Mouse (Mus musculus): ENCODE measurements around the gene Ttc17. TPM values are rescaled to one million over a fixed set of nuclear protein-coding genes. Genes with fewer than 3 reads are reported as not detected.
"Not testable (repeated sequence)": the region's sequence is repeated elsewhere in the genome, so short reads cannot be mapped to it uniquely, and the experiment has no call there.

Gene Ttc17
- polyA plus RNA-seq, 1 experiment from 2014 or later = 20.0 TPM

DNA sequence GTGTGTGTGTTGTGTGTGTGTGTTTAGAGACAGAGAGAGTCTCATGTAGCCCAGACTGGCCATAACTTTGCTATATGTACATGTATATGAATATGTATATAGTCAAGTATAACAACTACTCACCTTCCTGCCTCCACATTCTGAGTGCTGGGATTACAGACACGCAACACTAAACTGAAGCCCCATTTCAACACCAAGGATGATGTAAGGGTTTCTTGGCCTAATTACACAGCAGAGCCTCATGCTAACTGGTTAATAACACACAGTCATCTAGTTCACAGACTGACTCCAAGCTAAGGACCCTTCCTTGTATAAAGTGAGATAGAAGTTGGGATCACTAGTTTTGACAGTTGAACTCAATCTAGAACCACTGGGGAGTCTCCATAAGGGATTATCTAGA lies 3.9 kb downstream of the Ttc17 start:
- 94% methylated on average over 1 of the region's 1 CpGs for WGBS
- Histone ChIP-seq H3K27ac (no peak overlapping the region), H3K4me1 (peaks cover 18% of the 10 kb centered on the region), H3K4me2 (replicated peaks) (no peak overlapping the region), H3K4me3 (no peak overlapping the region), H3K27me3 (no peaks in the 10 kb centered on the region), H3K9me3 (no peaks in the 10 kb centered on the region), H3K9ac (no peak overlapping the region), H3K36me3 (0 out of 2 replicates have a peak, but pooled peaks cover 4% of the 10 kb centered on the region)
- no peak for ATAC-seq (ENCODE audit: low FRiP score, low read depth)

DNA sequence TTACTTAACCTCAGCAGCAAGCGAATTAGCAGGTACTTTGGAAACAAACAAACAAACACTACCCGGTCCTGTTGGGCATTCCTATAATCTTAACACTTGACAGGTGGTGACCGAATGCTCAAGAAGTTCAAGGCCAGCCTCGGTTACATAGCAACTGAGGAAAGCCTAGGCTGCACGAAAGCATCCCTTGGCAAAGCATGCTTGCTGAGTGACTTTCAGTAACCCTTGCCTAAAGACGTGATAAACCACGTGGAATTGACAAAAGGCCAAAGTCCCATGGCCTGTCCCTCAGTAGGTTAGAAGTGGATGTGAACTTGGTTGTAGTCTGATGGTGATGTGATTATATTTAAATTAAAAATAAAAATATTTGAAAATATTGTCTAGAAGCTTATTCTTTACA lies 4.4 kb downstream of the Ttc17 start:
- Histone ChIP-seq H3K4me3 (no peak overlapping the region), H3K36me3 (0 out of 2 replicates have a peak, but pooled peaks cover 4% of the 10 kb centered on the region), H3K9me3 (no peaks in the 10 kb centered on the region), H3K27ac (no peak overlapping the region), H3K4me2 (replicated peaks) (no peak overlapping the region), H3K27me3 (no peaks in the 10 kb centered on the region), H3K9ac (no peak overlapping the region), H3K4me1 (peaks cover 14% of the 10 kb centered on the region; the same call in 1 of the 2 replicates)
- 85% methylated on average over 7 of the region's 7 CpGs for WGBS
- ATAC-seq (ENCODE audit: low FRiP score, low read depth) = no peak

- Histone ChIP-seq H3K9ac (no peak overlapping the region), H3K36me3 (0 out of 2 replicates have a peak, but pooled peaks cover 4% of the 10 kb centered on the region), H3K4me2 (replicated peaks) (no peak overlapping the region), H3K9me3 (no peaks in the 10 kb centered on the region), H3K27me3 (no peaks in the 10 kb centered on the region), H3K4me1 (peaks cover 13% of the 10 kb centered on the region; the same call in 1 of the 2 replicates), H3K4me3 (no peak overlapping the region), H3K27ac (no peak overlapping the region)
- WGBS = 76% methylated on average over 3 of the region's 3 CpGs
- no peak for ATAC-seq (ENCODE audit: low FRiP score, low read depth)
Measured at GRCm38 (mm10) chr2:94401006-94401405, 5.5 kb downstream of the Ttc17 start.

DNA sequence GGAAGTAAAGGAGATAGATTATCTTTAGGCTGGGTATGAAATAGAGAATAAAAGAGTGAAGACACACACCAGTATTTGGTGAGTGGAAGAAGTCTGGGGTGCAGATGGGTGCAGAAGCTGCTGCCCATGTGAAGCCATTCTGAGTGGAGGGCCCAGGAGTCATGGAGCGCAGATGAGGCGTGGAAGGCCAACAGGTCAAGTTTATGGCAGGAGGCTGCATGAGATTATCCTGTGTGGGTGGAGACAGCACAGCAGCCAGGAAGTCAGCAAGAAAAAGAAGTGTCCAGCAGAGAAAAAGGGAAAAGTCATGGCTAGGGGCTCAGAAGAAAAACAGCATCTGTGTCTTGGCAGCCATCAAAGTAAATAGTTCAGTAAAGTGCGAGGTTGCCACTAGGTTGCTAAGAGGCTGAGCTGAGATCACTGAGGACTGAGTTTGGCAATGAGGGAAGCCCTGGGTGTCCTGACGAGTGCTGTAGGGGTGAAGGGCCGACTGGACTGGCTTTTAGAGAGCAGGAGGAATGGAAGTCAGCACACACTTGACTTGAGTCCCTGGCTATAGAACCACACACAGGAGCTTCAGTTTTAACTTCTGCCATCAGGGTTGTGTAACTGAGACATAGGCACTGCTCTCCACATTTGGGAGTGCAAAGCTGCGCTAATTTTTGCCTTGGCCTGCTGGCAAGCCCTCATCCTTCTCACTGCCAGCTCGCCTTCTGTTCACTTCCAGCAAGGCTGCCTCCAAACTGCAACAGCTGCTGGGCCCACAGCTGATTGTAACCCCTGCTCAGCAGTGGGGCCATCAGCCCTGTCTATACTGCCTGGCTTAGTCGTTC lies 8.1 kb downstream of the Ttc17 start:
- no peak overlapping the region for H3K27ac ChIP-seq
- no peaks in the 10 kb centered on the region for H3K36me3 ChIP-seq
- H3K4me3 ChIP-seq = no peak overlapping the region
- WGBS = 60% methylated on average over 8 of the region's 8 CpGs
- H3K27me3 ChIP-seq = no peaks in the 10 kb centered on the region
- H3K4me2 ChIP-seq (replicated peaks) = no peak overlapping the region
- H3K9me3 ChIP-seq = no peaks in the 10 kb centered on the region
- ATAC-seq (ENCODE audit: low FRiP score, low read depth) = no peak; the same call in 1 of the 2 replicates
- H3K9ac ChIP-seq = no peak overlapping the region
- no peaks in the 10 kb centered on the region for H3K4me1 ChIP-seq

DNA sequence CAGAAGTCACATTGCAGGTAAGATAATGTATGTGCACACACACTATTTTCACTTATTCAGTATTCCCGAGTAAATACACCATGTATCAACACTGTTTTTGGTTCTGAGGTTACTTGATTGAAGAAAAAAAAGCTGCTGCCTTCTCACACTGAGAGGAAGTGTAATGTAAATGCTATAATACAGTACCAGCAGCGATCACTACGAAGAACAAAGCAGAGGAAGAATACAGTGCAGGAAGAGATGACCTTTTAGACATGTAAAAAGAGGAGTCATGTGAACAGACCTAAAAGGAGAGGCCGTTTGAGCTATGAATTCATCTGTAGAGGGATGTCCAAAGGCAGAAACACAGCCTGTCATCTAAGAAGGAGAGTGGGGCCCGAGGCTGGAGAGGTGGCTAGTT lies 9.0 kb downstream of the Ttc17 start:
- WGBS = 90% methylated on average over 5 of the region's 5 CpGs
- ATAC-seq (ENCODE audit: low FRiP score, low read depth) = no peak
- Histone ChIP-seq H3K4me2 (replicated peaks) (no peak overlapping the region), H3K27ac (no peak overlapping the region), H3K36me3 (no peaks in the 10 kb centered on the region), H3K4me1 (no peaks in the 10 kb centered on the region), H3K27me3 (no peaks in the 10 kb centered on the region), H3K4me3 (no peak overlapping the region), H3K9me3 (no peaks in the 10 kb centered on the region), H3K9ac (no peak overlapping the region)

- H3K27me3 ChIP-seq = no peaks in the 10 kb centered on the region
- no peak overlapping the region for H3K9ac ChIP-seq
- H3K4me1 ChIP-seq = no peaks in the 10 kb centered on the region
- no peak for ATAC-seq (ENCODE audit: low FRiP score, low read depth)
- H3K36me3 ChIP-seq = no peaks in the 10 kb centered on the region
- no peak overlapping the region for H3K27ac ChIP-seq
- 84% methylated on average over 5 of the region's 5 CpGs for WGBS
- no peaks in the 10 kb centered on the region for H3K9me3 ChIP-seq
- H3K4me2 ChIP-seq (replicated peaks) = no peak overlapping the region
- H3K4me3 ChIP-seq = no peak overlapping the region
Measured at GRCm38 (mm10) chr2:94396325-94396724, 10.2 kb downstream of the Ttc17 start.

- H3K4me2 ChIP-seq (replicated peaks); H3K9me3 ChIP-seq; H3K4me1 ChIP-seq; H3K27ac ChIP-seq; H3K36me3 ChIP-seq; H3K4me3 ChIP-seq; ATAC-seq (ENCODE audit: low FRiP score, low read depth); H3K9ac ChIP-seq; H3K27me3 ChIP-seq: not testable (repeated sequence)
- WGBS = 92% methylated on average over 12 of the region's 12 CpGs
Measured at GRCm38 (mm10) chr2:94391127-94391526, 15.4 kb downstream of the Ttc17 start.

DNA sequence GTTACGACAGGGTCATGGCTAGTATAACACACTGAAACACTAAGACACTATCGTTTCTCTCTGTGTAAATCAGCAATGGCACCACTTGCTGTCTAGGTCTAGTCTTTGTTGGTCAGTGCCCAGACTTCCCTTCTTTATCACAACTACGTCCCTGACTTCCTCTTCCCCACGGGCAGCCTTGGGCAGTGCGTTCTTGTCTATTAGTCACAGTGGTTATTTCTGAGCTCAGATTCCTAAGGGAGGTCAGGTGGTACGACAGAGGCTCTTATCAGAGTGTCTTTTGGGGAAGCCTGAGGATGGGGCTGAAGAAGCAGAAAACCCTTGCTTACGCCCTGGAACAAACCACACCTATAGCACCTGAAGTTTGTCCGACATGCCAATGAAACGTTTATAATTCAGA lies 17.5 kb downstream of the Ttc17 start:
- ATAC-seq (ENCODE audit: low FRiP score, low read depth) = no peak
- WGBS = 87% methylated on average over 9 of the region's 9 CpGs
- Histone ChIP-seq H3K4me2 (replicated peaks) (no peak overlapping the region), H3K4me3 (no peak overlapping the region), H3K9ac (no peak overlapping the region), H3K27me3 (no peaks in the 10 kb centered on the region), H3K9me3 (no peaks in the 10 kb centered on the region), H3K36me3 (peaks cover 17% of the 10 kb centered on the region), H3K4me1 (no peaks in the 10 kb centered on the region), H3K27ac (no peak overlapping the region)

DNA sequence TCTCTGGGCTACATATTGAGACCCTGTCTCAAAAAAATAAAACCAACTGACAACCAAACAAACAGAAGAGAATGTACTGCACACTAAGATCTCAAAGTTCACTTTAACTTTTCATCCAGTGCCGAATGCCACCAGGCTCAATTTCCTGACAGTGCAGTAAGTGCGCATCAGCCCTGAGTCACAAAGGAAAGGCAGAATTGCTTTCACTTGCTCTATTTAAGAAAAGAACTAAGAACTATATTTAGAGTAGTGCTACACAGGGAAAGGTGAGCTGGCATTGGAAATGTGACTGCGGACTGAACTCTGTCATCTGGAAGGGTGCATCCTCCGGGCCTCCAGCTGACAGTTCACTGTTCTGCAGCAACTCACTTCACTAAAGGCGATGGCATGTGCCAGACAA lies 18.6 kb downstream of the Ttc17 start:
- Histone ChIP-seq H3K27me3 (no peaks in the 10 kb centered on the region), H3K4me1 (no peaks in the 10 kb centered on the region), H3K4me2 (replicated peaks) (no peak overlapping the region), H3K9ac (no peak overlapping the region), H3K4me3 (no peak overlapping the region), H3K9me3 (no peaks in the 10 kb centered on the region), H3K36me3 (peaks cover 26% of the 10 kb centered on the region), H3K27ac (no peak overlapping the region)
- WGBS = 91% methylated on average over 5 of the region's 5 CpGs
- no peak for ATAC-seq (ENCODE audit: low FRiP score, low read depth)

DNA sequence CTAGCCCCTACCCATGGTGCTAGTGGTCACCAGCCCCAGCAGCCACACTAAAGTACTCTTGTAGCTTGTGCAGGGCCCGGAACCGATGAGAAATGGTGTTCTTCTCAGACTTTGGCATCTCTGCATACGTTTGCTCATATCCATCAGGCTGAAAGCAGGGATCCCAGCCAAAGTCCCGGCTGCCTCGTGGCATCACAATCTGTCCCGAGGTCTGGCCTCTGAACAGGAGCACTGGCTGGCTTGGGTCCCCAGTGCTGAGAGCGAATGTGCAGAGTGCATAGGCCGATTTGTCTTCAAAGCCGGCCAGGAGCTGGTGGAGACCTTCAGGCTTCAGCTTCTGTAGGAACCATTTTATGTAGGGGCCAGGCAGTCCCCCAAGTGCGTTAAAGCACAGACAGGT lies 22.0 kb downstream of the Ttc17 start:
- not testable (repeated sequence) for H3K9me3 ChIP-seq; H3K9ac ChIP-seq; ATAC-seq (ENCODE audit: low FRiP score, low read depth); H3K27ac ChIP-seq; H3K4me1 ChIP-seq; H3K27me3 ChIP-seq; H3K4me3 ChIP-seq; H3K4me2 ChIP-seq (replicated peaks)
- H3K36me3 ChIP-seq = peaks cover 36% of the 10 kb centered on the region
- 95% methylated on average over 10 of the region's 10 CpGs for WGBS

DNA sequence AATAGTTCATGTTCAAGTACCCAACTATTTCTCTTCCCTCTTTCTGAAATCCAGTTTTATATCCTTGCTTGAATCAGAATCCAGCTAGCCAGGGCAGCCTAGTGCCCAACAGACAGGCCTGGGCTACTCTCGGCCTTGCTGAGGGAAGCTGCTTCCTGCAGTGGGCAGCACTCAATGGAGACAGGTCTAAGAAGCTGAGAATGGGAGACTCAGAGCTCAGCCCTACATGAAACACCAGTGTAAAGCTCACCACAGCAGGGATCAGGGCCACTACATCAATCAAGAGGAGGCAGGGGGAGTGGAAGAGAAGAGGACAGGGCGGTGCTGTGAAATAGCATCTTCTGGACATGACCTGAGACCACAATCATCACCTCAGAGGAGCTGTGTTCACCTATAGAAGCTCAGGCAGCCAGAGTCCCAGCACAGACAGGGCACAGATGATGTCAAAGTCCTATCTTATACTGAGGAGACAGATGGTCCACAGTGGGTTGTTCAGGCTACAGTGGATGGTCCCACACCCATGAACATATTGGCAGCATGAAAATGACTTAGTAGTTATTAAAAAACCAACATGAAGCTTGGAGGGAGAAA lies 25.3 kb downstream of the Ttc17 start:
- no peak for ATAC-seq (ENCODE audit: low FRiP score, low read depth)
- H3K4me2 ChIP-seq (replicated peaks) = no peak overlapping the region
- H3K27ac ChIP-seq = no peak overlapping the region
- no peak overlapping the region for H3K4me3 ChIP-seq
- no peak overlapping the region for H3K9ac ChIP-seq
- H3K36me3 ChIP-seq = peaks cover 46% of the 10 kb centered on the region
- WGBS = 79% methylated on average over 2 of the region's 2 CpGs
- no peaks in the 10 kb centered on the region for H3K9me3 ChIP-seq
- no peaks in the 10 kb centered on the region for H3K4me1 ChIP-seq
- no peaks in the 10 kb centered on the region for H3K27me3 ChIP-seq

- H3K4me2 ChIP-seq (replicated peaks) = no peak overlapping the region
- H3K36me3 ChIP-seq = peaks cover 52% of the 10 kb centered on the region
Measured at GRCm38 (mm10) chr2:94378678-94379077, 27.8 kb downstream of the Ttc17 start.

More at GRCm38 (mm10) chr2:94378678-94379077, 27.8 kb downstream of the Ttc17 start:
- no peak for ATAC-seq (ENCODE audit: low FRiP score, low read depth)
- H3K27ac ChIP-seq = no peak overlapping the region
- H3K27me3 ChIP-seq = no peaks in the 10 kb centered on the region
- no peaks in the 10 kb centered on the region for H3K4me1 ChIP-seq
- H3K9me3 ChIP-seq = no peaks in the 10 kb centered on the region
- 84% methylated on average over 11 of the region's 11 CpGs for WGBS
- H3K9ac ChIP-seq = no peak overlapping the region
- H3K4me3 ChIP-seq = no peak overlapping the region

Measured in limb, embryonic 13.5 days (tissue).